9 mouse cellular contexts compared by ENCODE assay signal in genomic region chr6:127886916-127887315, GRCm38 (mm10). TPM values are rescaled to one million over a fixed set of nuclear protein-coding genes. Genes with fewer than 3 reads are reported as not detected.
DNase-seq lines count a peak whose midpoint lies in the region; ATAC-seq and TF ChIP-seq lines count a peak whose summit lies in the region.
"Had no signal": no experiment of that assay in that cellular context is flagged by ENCODE, and none has a peak within 500 bp of the region (broad histone marks: within the 10 kb centered on the region; RNA-seq: fewer than 3 reads in every experiment).

No protein-coding gene starts in this region.

- no peak overlapping the region for H3K27ac ChIP-seq in lung, embryonic 14.5 days (ENCODE audit: low read depth)
- H3K27ac ChIP-seq in forebrain, postnatal 0 days (ENCODE audit: low read depth, low read length): 0 out of 2 replicates have a peak overlapping the region, but pooled peaks have one; percentile 82
- H3K27ac ChIP-seq in limb, embryonic 10.5 days: peak overlapping the region; percentile 87
- H3K27ac ChIP-seq in neural tube, embryonic 15.5 days (replicated peaks): 0 out of 2 replicates have a peak overlapping the region, but pooled peaks have one; percentile 72

- H3K9me3 ChIP-seq in lung, embryonic 14.5 days (ENCODE audit: low read depth, low read length): no peaks in the 10 kb centered on the region
- H3K9me3 ChIP-seq in forebrain, postnatal 0 days (ENCODE audit: low read length): no peaks in the 10 kb centered on the region
- H3K9me3 ChIP-seq in limb, embryonic 10.5 days (replicated peaks): no peaks in the 10 kb centered on the region
- H3K9me3 ChIP-seq in neural tube, embryonic 15.5 days (replicated peaks): no peaks in the 10 kb centered on the region

- H3K9ac ChIP-seq in lung, embryonic 14.5 days: peak overlapping the region; percentile 72
- peak overlapping the region; percentile 78; the same call in 1 of the 2 replicates for H3K9ac ChIP-seq in forebrain, postnatal 0 days
- no peak overlapping the region for H3K9ac ChIP-seq in neural tube, embryonic 15.5 days (replicated peaks)

- no peaks in the 10 kb centered on the region for H3K36me3 ChIP-seq in lung, embryonic 14.5 days (ENCODE audit: insufficient read depth)
- no peaks in the 10 kb centered on the region for H3K36me3 ChIP-seq in forebrain, postnatal 0 days (ENCODE audit: insufficient read depth)
- H3K36me3 ChIP-seq in limb, embryonic 10.5 days: no peaks in the 10 kb centered on the region
- H3K36me3 ChIP-seq in neural tube, embryonic 15.5 days: no peaks in the 10 kb centered on the region

- H3K27me3 ChIP-seq in lung, embryonic 14.5 days (ENCODE audit: insufficient read depth, low read length): no peaks in the 10 kb centered on the region
- H3K27me3 ChIP-seq in forebrain, postnatal 0 days (ENCODE audit: insufficient read depth, low read length): no peaks in the 10 kb centered on the region
- H3K27me3 ChIP-seq in limb, embryonic 10.5 days (ENCODE audit: low read depth, poor library complexity, severe bottlenecking): peaks cover 36% of the 10 kb centered on the region
- H3K27me3 ChIP-seq in neural tube, embryonic 15.5 days (replicated peaks): no peaks in the 10 kb centered on the region

- no peak for TF ChIP-seq CTCF in lung, embryonic 14.5 days (IDR thresholded peaks at IDR 0.05; ENCODE audit: low read depth)
- TF ChIP-seq CTCF in lung, adult 2 months (IDR thresholded peaks at IDR 0.05; ENCODE audit: insufficient read depth, low read length): no peak
- no peak for TF ChIP-seq CTCF in forebrain, postnatal 0 days (IDR thresholded peaks at IDR 0.05; ENCODE audit: low read depth)

- TF ChIP-seq POLR2A in lung, adult 2 months (IDR thresholded peaks at IDR 0.05; ENCODE audit: borderline replicate concordance, extremely low read depth, low read depth, low read length): no peak

- peak overlapping the region; percentile 90 for H3K4me2 ChIP-seq in lung, embryonic 14.5 days
- H3K4me2 ChIP-seq in forebrain, postnatal 0 days (ENCODE audit: low read depth): peak overlapping the region; percentile 90
- peak overlapping the region; percentile 89 for H3K4me2 ChIP-seq in neural tube, embryonic 15.5 days

- peak overlapping the region; percentile 56 for H3K4me3 ChIP-seq in lung, embryonic 14.5 days (ENCODE audit: low read depth, low read length)
- no peak overlapping the region for H3K4me3 ChIP-seq in lung, adult 2 months (replicated peaks; ENCODE audit: extremely low read depth, low read depth, low read length)
- peak overlapping the region; percentile 52 for H3K4me3 ChIP-seq in forebrain, postnatal 0 days (ENCODE audit: low read depth, low read length)
- H3K4me3 ChIP-seq in limb, embryonic 10.5 days: peak overlapping the region; percentile 63
- peak overlapping the region; percentile 49; the same call in 1 of the 2 replicates for H3K4me3 ChIP-seq in neural tube, embryonic 15.5 days (replicated peaks)

- peak; percentile 24 for DNase-seq in lung, embryonic 14.5 days
- DNase-seq in lung, adult 2 months: no peak
- no peak for DNase-seq in forebrain, postnatal 0 days
- no peak for DNase-seq in limb, embryonic 10.5 days (ENCODE audit: low spot score)
- DNase-seq in MN1 (ENCODE audit: low spot score): no peak
- no peak for DNase-seq in urinary bladder, adult 18-20 months (ENCODE audit: low spot score in 2 of 2)
- DNase-seq in left cerebral cortex, adult 11 months (ENCODE audit: low spot score): no peak

- peaks cover 9% of the 10 kb centered on the region; the same call in 1 of the 2 replicates for H3K4me1 ChIP-seq in lung, embryonic 14.5 days (ENCODE audit: insufficient read depth)
- no peaks in the 10 kb centered on the region for H3K4me1 ChIP-seq in lung, adult 2 months (ENCODE audit: control insufficient read depth, insufficient read depth, low read length)
- H3K4me1 ChIP-seq in forebrain, postnatal 0 days (ENCODE audit: insufficient read depth): peaks cover 11% of the 10 kb centered on the region; the same call in 1 of the 2 replicates
- peaks cover 26% of the 10 kb centered on the region for H3K4me1 ChIP-seq in limb, embryonic 10.5 days
- peaks cover 27% of the 10 kb centered on the region for H3K4me1 ChIP-seq in neural tube, embryonic 15.5 days

- WGBS in lung, embryonic 14.5 days: 8% methylated on average over 7 of the region's 7 CpGs
- WGBS in lung, adult 2 months: 10% methylated on average over 7 of the region's 7 CpGs
- WGBS in forebrain, postnatal 0 days: 12% methylated on average over 7 of the region's 7 CpGs
- 12% methylated on average over 7 of the region's 7 CpGs for WGBS in limb, embryonic 10.5 days
- WGBS in neural tube, embryonic 15.5 days: 5% methylated on average over 7 of the region's 7 CpGs

- peak; percentile 10; the same call in 1 of the 2 replicates for ATAC-seq in lung, embryonic 14.5 days (ENCODE audit: insufficient read depth)
- no peak for ATAC-seq in forebrain, postnatal 0 days
- no peak for ATAC-seq in neural tube, embryonic 15.5 days (ENCODE audit: low FRiP score)
- ATAC-seq: Patski had no signal

RNA-seq across cellular contexts. Expression of gene Tspan11, which starts 0.5 kb away (rescaled TPM):
- polyA plus RNA-seq in lung, embryonic 14.5 days (2014; fragmentation: Nextera tagmentation; extraction: Ambion mirVana): 21.7 and 22.5 TPM in 2 replicates
- polyA plus RNA-seq in lung, adult 2 months (2012; rRNA removed): 47.4 and 85.7 TPM in 2 replicates
- 5.9 and 6.4 TPM in 2 replicates for total RNA-seq in forebrain, postnatal 0 days (2014; rRNA removed)
- polyA plus RNA-seq in forebrain, postnatal 0 days (2015; fragmentation: Nextera tagmentation; extraction: Ambion mirVana): 6.8 and 7.6 TPM in 2 replicates
- 2.1 and 9.2 TPM in 2 replicates for polyA plus RNA-seq in limb, embryonic 10.5 days (2016; fragmentation: Nextera tagmentation; extraction: Ambion mirVana)
- polyA plus RNA-seq in neural tube, embryonic 15.5 days (2015; fragmentation: Nextera tagmentation; extraction: Ambion mirVana): 3.7 and 4.5 TPM in 2 replicates
- polyA plus RNA-seq: Patski had no signal
